Comparison of ENCODE assay signal across 9 mouse cellular contexts in the genomic region with DNA sequence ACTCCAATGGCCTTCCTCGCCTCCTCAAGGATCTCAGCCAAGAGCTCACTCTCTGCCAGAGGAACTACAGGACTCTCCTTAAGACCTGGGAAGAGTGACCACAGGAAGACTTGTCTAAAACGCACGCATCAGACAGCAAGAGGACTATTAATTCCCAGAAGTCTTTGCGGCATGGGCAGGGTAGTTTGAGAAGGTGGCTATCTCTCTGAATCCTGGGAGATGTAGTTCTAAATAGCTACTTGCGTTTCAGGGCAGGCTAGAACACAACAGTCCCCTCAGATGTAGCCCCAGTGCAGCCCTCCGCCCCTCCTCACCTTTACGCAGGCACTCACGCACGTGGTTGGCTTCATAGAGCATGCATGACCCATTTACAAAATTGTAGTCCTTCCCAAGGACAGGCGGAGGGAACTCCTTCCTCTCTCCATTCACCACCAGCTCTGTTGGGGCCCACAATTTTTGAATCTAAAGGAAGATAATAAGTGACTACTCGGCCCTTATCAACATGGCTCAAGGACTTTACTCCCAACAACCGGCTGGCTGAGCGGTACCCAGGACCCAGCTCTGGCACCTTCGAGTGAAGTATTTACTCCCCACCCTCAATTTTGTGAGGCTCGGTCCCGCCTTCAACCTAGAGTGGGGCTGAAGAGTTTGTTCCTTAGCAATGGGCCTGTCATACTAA. TPM values are rescaled to one million over a fixed set of nuclear protein-coding genes. Genes with fewer than 3 reads are reported as not detected.
DNase-seq lines count a peak whose midpoint lies in the region; ATAC-seq and TF ChIP-seq lines count a peak whose summit lies in the region.
"Had no signal": no experiment of that assay in that cellular context is flagged by ENCODE, and none has a peak within 500 bp of the region (broad histone marks: within the 10 kb centered on the region; RNA-seq: fewer than 3 reads in every experiment).

No protein-coding gene starts in this region.

- 55% methylated on average over 16 of the region's 16 CpGs for WGBS in heart, embryonic 15.5 days
- WGBS in limb, embryonic 14.5 days = 64% methylated on average over 16 of the region's 16 CpGs
- 76% methylated on average over 16 of the region's 16 CpGs for WGBS in olfactory bulb, adult 2 months

- H3K4me1 ChIP-seq in heart, embryonic 15.5 days (replicated peaks) = no peaks in the 10 kb centered on the region
- H3K4me1 ChIP-seq in limb, embryonic 14.5 days (ENCODE audit: control insufficient read depth, insufficient read depth, low read length) = no peaks in the 10 kb centered on the region
- peaks cover 5% of the 10 kb centered on the region; the same call in 1 of the 2 replicates for H3K4me1 ChIP-seq in olfactory bulb, adult 2 months (ENCODE audit: control insufficient read depth, insufficient read depth, low read length)

- TF ChIP-seq POLR2A in limb, embryonic 14.5 days (IDR thresholded peaks at IDR 0.05; ENCODE audit: borderline replicate concordance, extremely low read depth, insufficient read depth, insufficient read length) = no peak
- no peak for TF ChIP-seq POLR2A in olfactory bulb, adult 2 months (IDR thresholded peaks at IDR 0.05; ENCODE audit: insufficient read depth, low read depth, low read length)

- peak overlapping the region; percentile 55 for H3K4me2 ChIP-seq in heart, embryonic 15.5 days
- H3K4me2 ChIP-seq in limb, embryonic 14.5 days (replicated peaks; ENCODE audit: low read depth, low read length, severe bottlenecking) = peak overlapping the region; percentile 41; the same call in 1 of the 2 replicates

- TF ChIP-seq CTCF in olfactory bulb, adult 2 months (IDR thresholded peaks at IDR 0.05; ENCODE audit: insufficient read depth, low read depth, low read length) = no peak

- no peak overlapping the region for H3K27ac ChIP-seq in heart, embryonic 15.5 days
- H3K27ac ChIP-seq in limb, embryonic 14.5 days (replicated peaks; ENCODE audit: low read depth, low read length) = no peak overlapping the region
- H3K27ac ChIP-seq in olfactory bulb, adult 2 months (ENCODE audit: insufficient read depth, low read depth, low read length) = 0 out of 2 replicates have a peak overlapping the region, but pooled peaks have one; percentile 0

- no peaks in the 10 kb centered on the region for H3K36me3 ChIP-seq in heart, embryonic 15.5 days
- 0 out of 2 replicates have a peak, but pooled peaks cover 3% of the 10 kb centered on the region for H3K36me3 ChIP-seq in limb, embryonic 14.5 days (ENCODE audit: control insufficient read depth, insufficient read depth, low read length)

- H3K9me3 ChIP-seq in heart, embryonic 15.5 days (replicated peaks) = no peaks in the 10 kb centered on the region
- H3K9me3 ChIP-seq in limb, embryonic 14.5 days (ENCODE audit: control insufficient read depth, low read length) = no peaks in the 10 kb centered on the region

- DNase-seq in cerebellum, adult 18-20 months = peak; percentile 60 to 65
- DNase-seq in cerebellum, postnatal 4 days (ENCODE audit: low spot score in 2 of 2) = no peak
- peak; percentile 88 for DNase-seq in 416B (ENCODE audit: low read depth)
- DNase-seq in limb, embryonic 14.5 days (ENCODE audit: low spot score) = no peak
- DNase-seq in frontal cortex, postnatal 36 days (ENCODE audit: low spot score in 2 of 2) = no peak
- DNase-seq in gastrocnemius, adult 8-10 months (ENCODE audit: low spot score in 2 of 2) = no peak

- H3K4me3 ChIP-seq in heart, embryonic 15.5 days = peak overlapping the region; percentile 28
- peak overlapping the region; percentile 25; the same call in 1 of the 2 replicates for H3K4me3 ChIP-seq in limb, embryonic 14.5 days (replicated peaks; ENCODE audit: low read length)
- H3K4me3 ChIP-seq in olfactory bulb, adult 2 months (ENCODE audit: insufficient read depth, low read depth, low read length) = peak overlapping the region; percentile 34

- H3K9ac ChIP-seq in heart, embryonic 15.5 days = no peak overlapping the region
- peak overlapping the region; percentile 38; the same call in 1 of the 2 replicates for H3K9ac ChIP-seq in limb, embryonic 14.5 days (ENCODE audit: low read depth, low read length, severe bottlenecking)

- no peak for ATAC-seq in heart, embryonic 15.5 days (replicated peaks; ENCODE audit: insufficient number of reproducible peaks, insufficient read depth, low FRiP score, low read depth)
- ATAC-seq in limb, embryonic 14.5 days (ENCODE audit: low FRiP score, low read depth) = no peak

- no peaks in the 10 kb centered on the region for H3K27me3 ChIP-seq in heart, embryonic 15.5 days
- no peaks in the 10 kb centered on the region for H3K27me3 ChIP-seq in limb, embryonic 14.5 days (ENCODE audit: control insufficient read depth, insufficient read depth, low read length)
- H3K27me3 ChIP-seq: CH12.LX had no signal

RNA-seq across cellular contexts. Expression of gene Tulp2, which starts 6.2 kb away (rescaled TPM):
- 0.28 and 1.3 TPM in 2 replicates for polyA plus RNA-seq in heart, embryonic 15.5 days (2015; fragmentation: Nextera tagmentation; extraction: Ambion mirVana)
- polyA plus RNA-seq in limb, embryonic 14.5 days (2012; rRNA removed) = 0.82 and 1.3 TPM in 2 replicates
- polyA plus RNA-seq in limb, embryonic 14.5 days (2014; fragmentation: Nextera tagmentation; extraction: Ambion mirVana) = 1.2 and 2.0 TPM in 2 replicates
- not detected in 2 replicates for polyA plus RNA-seq in olfactory bulb, adult 2 months (2012; ENCODE audit: insufficient read depth, insufficient read length, low replicate concordance, missing spikeins)
- not detected for total RNA-seq in gastrocnemius, adult 8-10 months (2022)

RNA-seq across cellular contexts. Expression of gene Bax, which starts 8.7 kb away (rescaled TPM):
- 107 and 112 TPM in 2 replicates for polyA plus RNA-seq in heart, embryonic 15.5 days (2015; fragmentation: Nextera tagmentation; extraction: Ambion mirVana)
- 127 and 164 TPM in 2 replicates for polyA plus RNA-seq in limb, embryonic 14.5 days (2012; rRNA removed)
- polyA plus RNA-seq in limb, embryonic 14.5 days (2014; fragmentation: Nextera tagmentation; extraction: Ambion mirVana) = 133 and 140 TPM in 2 replicates
- polyA plus RNA-seq in olfactory bulb, adult 2 months (2012; ENCODE audit: insufficient read depth, insufficient read length, low replicate concordance, missing spikeins) = not detected in 2 replicates
- total RNA-seq in gastrocnemius, adult 8-10 months (2022) = 10 to 100 TPM; 14.5 to 17.8 (median 15.3) TPM

RNA-seq across cellular contexts. Expression of gene Gm45808, which starts 11.2 kb away (rescaled TPM):
- not detected in 2 replicates for polyA plus RNA-seq in heart, embryonic 15.5 days (2015; fragmentation: Nextera tagmentation; extraction: Ambion mirVana)
- polyA plus RNA-seq in limb, embryonic 14.5 days (2012; rRNA removed) = not detected in 2 replicates
- not detected in 2 replicates for polyA plus RNA-seq in limb, embryonic 14.5 days (2014; fragmentation: Nextera tagmentation; extraction: Ambion mirVana)
- not detected in 2 replicates for polyA plus RNA-seq in olfactory bulb, adult 2 months (2012; ENCODE audit: insufficient read depth, insufficient read length, low replicate concordance, missing spikeins)
- total RNA-seq in gastrocnemius, adult 8-10 months (2022) = 10 to 100 TPM in 3 of 4 experiments, 1 to 10 TPM in 1; 9.7 to 19.4 (median 11.8) TPM

RNA-seq across cellular contexts. Expression of gene Dhdh, which starts 13.2 kb away (rescaled TPM):
- polyA plus RNA-seq in heart, embryonic 15.5 days (2015; fragmentation: Nextera tagmentation; extraction: Ambion mirVana) = 4.0 and 4.1 TPM in 2 replicates
- 2.4 and 2.9 TPM in 2 replicates for polyA plus RNA-seq in limb, embryonic 14.5 days (2012; rRNA removed)
- 2.0 and 2.6 TPM in 2 replicates for polyA plus RNA-seq in limb, embryonic 14.5 days (2014; fragmentation: Nextera tagmentation; extraction: Ambion mirVana)
- polyA plus RNA-seq in olfactory bulb, adult 2 months (2012; ENCODE audit: insufficient read depth, insufficient read length, low replicate concordance, missing spikeins) = not detected in 2 replicates
- total RNA-seq in gastrocnemius, adult 8-10 months (2022) = 10 to 100 TPM; 22.2 to 29.9 (median 27.6) TPM

RNA-seq across cellular contexts. Expression of gene Ftl1, which starts 15.7 kb away (rescaled TPM):
- 3,328 and 3,965 TPM in 2 replicates for polyA plus RNA-seq in heart, embryonic 15.5 days (2015; fragmentation: Nextera tagmentation; extraction: Ambion mirVana)
- 1,503 and 2,450 TPM in 2 replicates for polyA plus RNA-seq in limb, embryonic 14.5 days (2012; rRNA removed)
- polyA plus RNA-seq in limb, embryonic 14.5 days (2014; fragmentation: Nextera tagmentation; extraction: Ambion mirVana) = 4,726 and 4,986 TPM in 2 replicates
- 553 and 835 TPM in 2 replicates for polyA plus RNA-seq in olfactory bulb, adult 2 months (2012; ENCODE audit: insufficient read depth, insufficient read length, low replicate concordance, missing spikeins)
- 100 to 1,000 TPM in 3 of 4 experiments, 10 to 100 TPM in 1; 83.2 to 132 (median 121) TPM for total RNA-seq in gastrocnemius, adult 8-10 months (2022)

Comparison
In these comparisons a context has a peak if more than half of its experiments do, and no peak if none do; other contexts are left out.
1. DNase-seq: peak in cerebellum, adult 18-20 months (2 of 2) and 416B (single experiment); none in cerebellum, postnatal 4 days (0 of 2), limb, embryonic 14.5 days (single experiment), frontal cortex, postnatal 36 days (0 of 2) and gastrocnemius, adult 8-10 months (0 of 2).
2. RNA of gene Bax, which starts 8.7 kb away (polyA plus RNA-seq): 127 to 164 TPM in limb, embryonic 14.5 days and 107 to 112 TPM in heart, embryonic 15.5 days; not detected in olfactory bulb, adult 2 months; every median in the first group is over 100 times any median in the second.
3. Peak in every context shown above with its lines, with median percentiles within 50 percentile points of each other: H3K4me3 ChIP-seq.